Mouse (Mus musculus) right cerebral cortex, postnatal 25 days (tissue): ENCODE results near the gene Hipk2.
A peak's percentile ranks its signal among the peaks of the same experiment; 100 is the strongest.

ENCODE experiments used
- DNase-seq: peaks from one replicate; pipeline ENCODE4 v3.0.0; 2022

The Hipk2 gene

DNA sequence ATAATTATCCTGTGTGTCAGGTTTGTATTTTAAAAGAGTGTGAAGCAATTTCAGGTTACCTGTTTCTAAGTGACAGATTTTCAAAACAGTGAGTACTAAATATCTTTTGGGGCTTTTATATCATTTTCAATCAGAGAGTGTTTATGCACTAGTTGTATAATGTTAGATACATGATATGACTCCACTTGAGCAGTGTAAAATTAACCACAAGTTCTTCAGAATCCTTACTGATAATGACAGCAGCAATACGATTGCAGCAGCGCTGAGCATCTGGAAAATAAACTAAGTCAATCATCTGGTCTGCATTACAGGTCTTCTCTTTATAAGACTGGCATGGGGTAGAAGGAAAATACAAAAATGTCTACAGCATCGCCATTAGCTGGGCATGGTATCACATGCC is 49.1 kb downstream of the Hipk2 start:
- DNase-seq = no peak

GRCm38 (mm10) chr6:38825886-38826285 is 50.1 kb downstream of the Hipk2 start:
- no peak for DNase-seq

GRCm38 (mm10) chr6:38823827-38824226 is 52.1 kb downstream of the Hipk2 start:
- DNase-seq = no peak

- DNase-seq = no peak
These were observed 52.8 kb downstream of the Hipk2 start for GRCm38 (mm10) chr6:38823164-38823563.

GRCm38 (mm10) chr6:38821686-38822085 is 54.3 kb downstream of the Hipk2 start:
- DNase-seq = no peak

DNA sequence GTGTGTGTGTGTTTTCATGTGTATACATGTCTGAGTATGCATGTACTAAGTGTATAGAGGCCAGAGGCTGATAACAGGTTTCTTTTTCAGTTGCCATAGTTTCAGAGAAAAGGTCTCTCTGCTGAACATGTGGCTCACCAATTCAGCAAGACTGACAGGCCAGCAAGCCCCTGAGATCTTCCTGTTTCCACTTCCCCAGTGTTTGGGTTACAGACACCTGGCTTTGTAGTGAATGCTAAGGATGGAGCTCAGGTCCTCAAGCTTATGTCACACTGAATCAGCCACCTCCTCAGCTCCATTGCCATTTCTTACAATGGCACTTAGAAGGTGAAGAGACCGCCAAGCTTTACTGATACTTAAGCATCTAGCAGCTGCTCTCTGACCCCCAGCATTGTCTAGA is 55.1 kb downstream of the Hipk2 start:
- DNase-seq = no peak

GRCm38 (mm10) chr6:38816216-38816615 is 59.7 kb downstream of the Hipk2 start:
- DNase-seq = no peak

DNA sequence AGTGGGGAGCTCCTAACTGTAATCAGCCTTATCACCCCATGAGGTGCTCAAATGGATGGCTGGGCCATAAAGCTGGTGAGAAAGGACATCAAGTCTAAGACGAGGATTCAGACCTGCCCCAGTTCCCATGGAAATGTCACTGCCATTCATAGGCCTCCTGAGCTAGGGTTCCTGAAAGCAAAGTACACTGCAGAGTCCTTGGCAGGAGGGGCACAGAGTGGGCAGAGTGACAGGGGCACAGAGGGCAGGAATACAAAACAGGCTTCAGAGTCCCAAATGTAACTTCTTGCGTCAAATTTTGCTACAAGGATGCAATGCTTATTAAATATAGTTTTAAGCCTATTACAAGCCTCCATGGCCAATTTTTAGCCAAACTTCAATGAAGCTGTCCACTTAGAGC is 60.4 kb downstream of the Hipk2 start:
- no peak for DNase-seq

DNA sequence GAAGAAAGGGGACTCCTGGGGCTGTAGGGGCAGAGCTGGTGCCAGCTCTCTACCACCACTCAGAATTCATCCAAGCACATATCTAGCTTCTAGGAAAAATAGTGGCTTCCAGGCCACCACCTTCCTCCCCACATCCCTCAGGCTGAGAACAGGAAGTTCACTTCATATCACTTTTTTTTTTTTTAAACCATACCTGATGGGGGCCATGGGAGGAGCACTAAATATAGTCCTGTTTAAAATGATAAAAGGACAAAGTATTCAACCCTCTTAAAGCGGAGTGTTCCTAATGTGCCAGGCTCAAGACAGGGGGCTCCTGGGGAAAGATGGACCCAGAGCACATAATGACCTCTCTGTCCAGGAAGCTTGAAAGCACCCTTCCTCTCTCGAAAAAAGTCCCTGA is 61.3 kb downstream of the Hipk2 start:
- no peak for DNase-seq

DNA sequence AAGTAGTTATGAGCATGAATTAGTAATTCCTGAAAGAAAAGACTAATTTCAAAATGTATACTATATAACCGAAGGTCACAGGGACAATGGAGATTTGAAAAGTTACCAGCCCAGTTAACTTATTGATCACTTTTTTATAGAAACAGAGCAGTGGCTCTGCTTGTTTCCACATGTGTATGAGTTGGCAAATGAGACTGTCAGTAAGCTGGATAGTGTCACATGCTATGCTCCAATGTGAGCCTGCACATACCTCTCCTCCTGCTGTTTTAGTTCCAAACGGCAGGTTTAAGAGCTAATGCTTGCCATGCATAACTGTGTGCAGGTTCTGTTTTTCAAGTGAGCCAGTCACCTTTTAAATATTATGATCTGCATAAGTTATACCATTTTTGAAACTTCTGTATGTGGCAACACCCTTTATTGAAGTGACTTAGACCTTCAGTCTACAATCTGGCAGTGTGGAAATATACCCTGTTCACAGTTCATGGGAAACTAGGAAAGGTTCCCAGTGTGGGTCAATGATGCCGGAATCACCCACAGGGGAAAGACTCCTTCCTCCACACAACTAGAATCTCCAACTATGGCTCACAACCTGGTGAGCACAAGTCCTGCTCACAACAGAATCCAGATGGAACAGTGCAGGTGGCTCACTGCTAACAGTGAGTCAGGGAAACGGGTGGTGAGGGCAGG is 64.4 kb downstream of the Hipk2 start:
- no peak for DNase-seq

- DNase-seq = no peak
These were observed 65.9 kb downstream of the Hipk2 start for GRCm38 (mm10) chr6:38810121-38810475.

GRCm38 (mm10) chr6:38809396-38810120 is 66.4 kb downstream of the Hipk2 start:
- DNase-seq = no peak

DNA sequence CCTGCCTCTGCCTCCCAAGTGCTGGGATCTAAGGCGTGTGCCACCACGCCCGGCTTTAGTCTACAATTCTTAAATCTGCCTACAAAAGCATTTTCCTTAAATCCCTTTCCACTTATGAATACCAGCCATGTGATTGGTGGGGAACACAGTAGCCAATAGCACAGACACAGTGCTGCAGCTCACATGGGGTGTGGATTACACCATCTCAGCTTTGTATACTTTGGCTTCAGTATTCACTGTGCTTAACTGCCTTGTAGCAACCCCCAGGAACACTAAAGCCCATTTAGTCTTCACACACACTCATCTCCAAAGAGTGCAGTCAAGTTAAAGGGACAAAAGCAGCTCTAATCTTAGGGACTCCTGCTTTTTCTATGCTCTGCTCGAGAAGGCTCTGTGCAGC is 67.6 kb downstream of the Hipk2 start:
- DNase-seq = no peak

GRCm38 (mm10) chr6:38806963-38807445 is 69.0 kb downstream of the Hipk2 start:
- no peak for DNase-seq

DNA sequence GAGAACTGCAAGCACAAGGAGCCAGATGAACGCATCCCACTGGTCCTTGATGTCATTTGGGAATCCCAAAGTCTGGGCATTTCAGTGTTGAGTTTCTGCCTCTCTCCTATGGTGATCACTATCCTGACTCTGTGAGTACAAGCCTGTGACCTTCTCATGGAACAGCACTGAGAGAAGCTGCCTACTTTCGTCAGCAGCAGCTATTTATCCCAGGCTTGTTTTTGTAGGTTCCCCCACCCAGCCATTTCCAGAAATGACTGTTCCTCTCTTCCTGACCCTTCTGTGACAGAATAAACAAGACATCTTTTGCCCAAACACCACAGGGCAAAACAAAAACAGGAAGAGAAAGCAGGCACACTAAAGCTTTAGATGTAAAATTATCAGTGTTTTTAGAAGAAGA is 70.4 kb downstream of the Hipk2 start:
- no peak for DNase-seq

DNA sequence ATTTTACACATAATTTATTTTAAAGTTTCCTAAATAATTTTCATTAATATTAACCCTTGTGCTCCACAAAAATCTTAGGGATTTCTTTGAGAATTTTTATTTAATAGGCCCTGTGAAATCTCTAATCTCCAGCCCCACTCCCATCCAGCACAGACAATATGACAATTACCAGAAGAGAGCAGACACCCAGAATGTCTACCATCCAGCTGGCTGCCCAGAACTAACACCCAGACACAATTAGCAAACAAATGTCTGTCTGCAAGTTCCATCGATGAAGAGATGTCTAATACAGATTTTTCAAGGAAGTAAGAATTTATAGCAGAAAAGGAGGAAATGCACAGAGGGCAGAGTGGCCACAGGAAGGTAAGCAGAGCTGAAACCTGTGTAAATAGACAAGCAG is 74.7 kb downstream of the Hipk2 start:
- no peak for DNase-seq

DNA sequence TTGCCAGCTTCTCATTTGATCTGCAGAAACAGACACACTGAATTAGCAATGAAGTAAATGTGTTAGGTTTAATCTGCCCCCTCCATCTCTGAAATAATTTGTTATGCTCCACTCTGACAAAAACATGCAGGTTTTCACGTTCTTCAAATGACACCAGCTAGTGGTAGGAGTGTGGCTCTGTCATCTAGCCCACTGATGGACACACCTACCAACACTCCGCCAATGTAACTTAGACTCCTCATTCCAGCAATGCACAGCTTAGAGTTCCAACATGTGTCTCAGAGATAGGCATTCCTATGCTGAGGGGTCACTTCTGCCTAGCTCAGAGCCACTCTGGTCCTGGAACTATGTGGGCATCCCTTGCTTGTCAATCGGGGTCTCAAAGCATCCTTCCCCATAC is 78.4 kb downstream of the Hipk2 start:
- DNase-seq = no peak

GRCm38 (mm10) chr6:38796993-38797392 is 79.0 kb downstream of the Hipk2 start:
- no peak for DNase-seq

GRCm38 (mm10) chr6:38796388-38796787 is 79.6 kb downstream of the Hipk2 start:
- no peak for DNase-seq

GRCm38 (mm10) chr6:38795096-38795816 is 80.7 kb downstream of the Hipk2 start:
- no peak for DNase-seq

DNA sequence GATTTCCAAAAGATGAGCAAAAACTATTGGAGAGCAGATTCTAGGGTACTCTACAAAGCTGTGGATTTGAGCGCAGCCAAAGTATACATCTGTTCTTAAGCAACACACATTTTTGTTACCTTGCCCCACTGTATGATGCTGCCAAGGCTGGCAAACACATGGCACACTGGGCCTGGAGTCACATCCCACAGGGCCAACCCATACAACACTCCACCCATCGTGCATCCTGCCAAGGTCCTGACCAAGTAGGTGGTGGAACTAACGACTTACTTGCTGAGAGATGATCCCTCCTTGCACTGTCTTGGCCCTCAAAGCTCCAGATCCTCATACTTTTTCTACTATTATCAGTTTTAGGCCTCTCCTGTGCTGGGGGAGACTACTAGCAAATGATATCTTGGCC is 83.0 kb downstream of the Hipk2 start:
- no peak for DNase-seq

DNA sequence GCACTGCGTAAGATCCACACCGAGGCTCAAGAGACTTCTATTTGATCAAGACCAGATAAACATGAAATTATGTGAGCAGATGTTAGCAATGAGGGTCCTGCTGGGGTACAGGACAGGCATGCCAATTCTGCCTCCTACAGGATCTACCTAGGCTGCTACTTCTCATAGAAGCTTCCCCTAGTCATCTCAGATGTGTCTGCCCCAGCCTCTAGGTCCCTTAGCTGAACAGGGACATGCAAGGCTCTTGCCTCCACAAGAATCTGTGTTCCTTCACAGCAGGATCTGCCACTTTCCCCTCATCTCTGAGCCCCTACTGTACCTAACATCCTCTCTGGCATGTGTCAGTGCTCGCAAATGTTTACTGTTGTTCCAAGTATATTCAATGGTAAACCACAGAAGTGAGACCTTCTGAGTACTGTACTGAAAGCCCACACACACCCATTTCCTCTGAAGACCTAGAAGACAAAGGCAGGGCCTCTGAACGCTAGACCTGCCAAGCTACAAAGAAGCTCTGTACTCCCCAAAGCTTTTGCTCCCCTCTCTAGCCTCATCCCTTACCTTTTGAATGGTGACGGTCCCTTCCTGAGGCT is 86.6 kb downstream of the Hipk2 start:
- no peak for DNase-seq

DNA sequence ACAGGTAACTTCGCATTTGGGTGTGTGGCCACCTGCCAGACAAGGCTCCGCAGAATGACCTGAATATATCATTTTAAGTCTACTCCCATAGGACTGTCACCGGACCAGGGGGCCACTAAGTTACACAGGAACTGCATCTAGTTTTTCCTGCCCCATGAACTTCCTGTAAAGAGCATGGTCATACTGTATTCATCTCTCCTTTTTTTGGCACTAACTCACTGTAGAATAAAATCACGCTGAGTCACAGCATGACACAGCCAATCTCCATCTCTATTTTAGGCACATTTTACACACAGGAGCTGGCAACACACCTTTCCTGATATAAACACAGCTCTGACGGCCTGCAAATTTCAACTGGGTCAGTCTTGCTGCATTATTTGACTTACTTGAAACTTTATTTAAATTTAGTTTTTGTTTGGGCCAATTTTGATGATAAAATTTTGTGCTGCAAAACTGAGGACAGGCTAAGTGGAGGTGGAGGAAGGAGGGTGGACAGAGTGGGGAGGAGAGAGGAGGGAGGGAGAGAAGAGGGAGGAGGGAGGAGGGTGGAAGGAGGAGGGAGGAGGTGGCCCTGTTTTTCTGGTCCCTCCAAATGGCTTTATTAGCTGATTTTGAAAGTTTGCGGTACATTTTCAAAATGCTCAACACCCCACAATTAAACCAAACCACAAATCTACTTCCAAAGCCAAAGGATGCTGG is 88.0 kb downstream of the Hipk2 start:
- peak; percentile 27 for DNase-seq
